Mouse (Mus musculus) liver, embryonic 15.5 days (tissue): ENCODE data around the gene Plekho2. TPM values are rescaled to one million over a fixed set of nuclear protein-coding genes. Genes with fewer than 3 reads are reported as not detected.

Source experiments
- ATAC-seq: fragments of 200-750 bp; cut with Nextera tagmentation; 2 replicates; pipeline ENCODE4 v1.8.0; 2017; ENCODE audit warnings: moderate number of reproducible peaks, mild to moderate bottlenecking, moderate library complexity; ENCODE audit not compliant: insufficient read depth
- H3K27ac ChIP-seq: fragments of 300-500 bp; sonication (generic); replicated peaks from 2 replicates; pipeline ENCODE4 v1.5.1; 2015; ENCODE audit warnings: mild to moderate bottlenecking, inconsistent platforms
- H3K27me3 ChIP-seq: fragments of 300-500 bp; sonication (generic); 2 replicates; pipeline ENCODE4 v1.6.1; 2015; ENCODE audit warnings: mild to moderate bottlenecking, inconsistent platforms
- H3K36me3 ChIP-seq: fragments of 300-500 bp; sonication (generic); replicated peaks from 2 replicates; pipeline ENCODE4 v1.6.1; 2015; ENCODE audit warnings: moderate library complexity, mild to moderate bottlenecking, inconsistent platforms
- H3K4me1 ChIP-seq: fragments of 300-500 bp; sonication (generic); replicated peaks from 2 replicates; pipeline ENCODE4 v1.6.1; 2015; ENCODE audit warnings: inconsistent platforms
- H3K4me2 ChIP-seq: fragments of 300-500 bp; sonication (generic); 2 replicates; pipeline ENCODE4 v1.6.1; 2015; ENCODE audit warnings: moderate library complexity, mild to moderate bottlenecking, inconsistent platforms
- H3K4me3 ChIP-seq: fragments of 300-500 bp; sonication (generic); replicated peaks from 2 replicates; pipeline ENCODE4 v1.5.1; 2015; ENCODE audit warnings: mild to moderate bottlenecking, inconsistent platforms
- H3K9ac ChIP-seq: fragments of 300-500 bp; sonication (generic); 2 replicates; pipeline ENCODE4 v1.6.1; 2015; ENCODE audit warnings: moderate library complexity, mild to moderate bottlenecking, inconsistent platforms
- H3K9me3 ChIP-seq: fragments of 300-500 bp; sonication (generic); replicated peaks from 2 replicates; pipeline ENCODE4 v1.6.1; 2016; ENCODE audit warnings: inconsistent platforms
- WGBS: fragments of 180-500 bp; shearing (Covaris S2); methylation state at CpG from one replicate; pipeline ENCODE4 v1.1.7; 2015; ENCODE audit warnings: mixed read lengths; ENCODE audit not compliant: insufficient replicate concordance; 5-methylcytosine and 5-hydroxymethylcytosine counted together
- polyA plus RNA-seq: library from polyadenylated mRNA; unstranded; fragments of >200 nt; fragmentation: Nextera tagmentation; extraction: Ambion mirVana; gene quantifications from 2 replicates; pipeline ENCODE4 v1.2.1, GENCODE M21; 2015

The Plekho2 gene
- polyA plus RNA-seq, 1 experiment from 2014 or later: 27.0 TPM

DNA sequence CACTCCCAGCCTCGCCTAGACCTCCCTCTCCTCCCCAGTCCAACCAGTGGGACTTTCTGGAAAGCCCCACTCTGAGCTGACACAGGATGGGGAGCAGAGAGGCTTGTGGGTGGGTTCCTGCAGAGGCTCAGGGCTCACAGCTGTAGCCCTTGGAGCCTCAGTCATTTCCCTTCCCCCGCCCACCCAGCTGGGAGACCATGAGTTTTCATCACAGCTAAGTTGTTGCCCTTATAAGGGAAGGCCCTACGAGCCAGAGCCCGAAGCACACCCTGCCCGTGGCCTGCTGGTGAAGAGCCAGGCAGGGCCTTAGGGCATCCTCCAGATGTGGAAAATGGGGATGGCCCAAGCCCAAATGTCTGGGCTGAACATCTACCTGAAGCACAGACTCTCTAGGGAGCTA is 28.8 kb downstream of the Plekho2 start:
- no peak for ATAC-seq

DNA sequence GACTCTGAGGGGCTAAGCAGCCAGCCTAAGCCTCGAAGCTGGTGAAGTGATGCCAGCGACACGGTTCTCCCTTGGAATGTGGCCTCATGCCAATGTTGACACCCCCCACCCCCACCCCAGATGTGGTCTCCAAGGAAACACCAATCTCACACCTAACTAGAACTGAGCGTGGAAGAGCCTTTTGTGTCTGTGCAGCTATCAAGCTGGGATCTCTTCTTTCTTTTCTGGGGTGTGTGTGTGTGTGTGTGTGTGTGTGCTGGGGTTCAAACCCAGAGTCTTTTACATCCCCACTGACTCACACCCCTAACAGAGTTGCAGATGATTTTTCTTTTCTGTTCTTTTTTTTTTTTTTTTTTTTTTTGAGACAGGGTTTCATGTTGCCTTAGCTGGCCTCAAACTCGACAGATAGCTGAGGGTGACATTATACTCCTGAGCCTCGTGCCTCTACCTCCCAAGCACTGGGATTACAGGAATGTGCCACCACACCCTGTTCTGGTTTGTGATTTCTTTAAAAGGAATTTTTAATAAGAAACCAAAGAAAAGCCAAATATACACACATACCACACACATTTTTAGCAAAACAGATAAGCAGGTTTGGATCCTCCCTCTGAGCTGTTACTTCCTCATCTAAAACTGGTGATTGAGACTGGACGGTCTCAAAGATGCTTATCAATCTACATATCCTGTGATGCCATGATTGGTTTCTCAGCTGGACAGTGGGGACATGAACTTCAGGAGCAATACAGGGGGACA is 29.6 kb downstream of the Plekho2 start:
- Histone ChIP-seq H3K4me3 (no peak overlapping the region), H3K9ac (no peak overlapping the region), H3K4me2 (no peak overlapping the region), H3K36me3 (peaks cover 35% of the 10 kb centered on the region), H3K9me3 (no peaks in the 10 kb centered on the region), H3K27ac (peak overlapping the region; percentile 95), H3K4me1 (peaks cover 96% of the 10 kb centered on the region), H3K27me3 (no peaks in the 10 kb centered on the region)
- 34% methylated on average over 7 of the region's 7 CpGs for WGBS
- no peak for ATAC-seq

More for the DNA sequence above, 28.8 kb downstream of the Plekho2 start:
- H3K27me3 ChIP-seq: no peaks in the 10 kb centered on the region
- peak overlapping the region; percentile 95 for H3K27ac ChIP-seq
- 9% methylated on average over 5 of the region's 5 CpGs for WGBS
- H3K9me3 ChIP-seq: no peaks in the 10 kb centered on the region
- H3K4me2 ChIP-seq: no peak overlapping the region
- H3K9ac ChIP-seq: no peak overlapping the region
- H3K4me3 ChIP-seq: no peak overlapping the region
- H3K36me3 ChIP-seq: peaks cover 43% of the 10 kb centered on the region
- H3K4me1 ChIP-seq: peaks cover 96% of the 10 kb centered on the region

DNA sequence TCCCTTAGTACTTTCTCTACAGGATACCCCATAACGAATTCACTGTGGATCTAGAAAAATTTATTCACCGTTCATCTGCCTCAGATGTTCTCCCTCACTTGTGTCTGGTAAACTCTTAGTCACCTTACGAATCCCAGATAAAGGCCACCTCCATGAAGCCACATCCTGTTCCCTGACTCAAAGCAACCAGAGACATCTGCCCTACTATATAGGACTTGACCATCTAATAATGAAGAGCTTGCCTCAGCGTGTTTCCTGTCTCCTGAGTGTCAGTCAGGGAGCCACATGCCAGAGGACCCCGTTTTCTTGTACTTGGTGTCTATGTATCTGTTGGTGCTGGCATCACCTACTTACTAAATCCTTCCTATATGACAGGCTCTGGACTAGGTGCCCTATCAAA is 30.2 kb downstream of the Plekho2 start:
- ATAC-seq: no peak
- H3K27ac ChIP-seq: peak overlapping the region; percentile 34; the same call in 1 of the 2 replicates
- H3K4me1 ChIP-seq: peaks cover 96% of the 10 kb centered on the region

DNA sequence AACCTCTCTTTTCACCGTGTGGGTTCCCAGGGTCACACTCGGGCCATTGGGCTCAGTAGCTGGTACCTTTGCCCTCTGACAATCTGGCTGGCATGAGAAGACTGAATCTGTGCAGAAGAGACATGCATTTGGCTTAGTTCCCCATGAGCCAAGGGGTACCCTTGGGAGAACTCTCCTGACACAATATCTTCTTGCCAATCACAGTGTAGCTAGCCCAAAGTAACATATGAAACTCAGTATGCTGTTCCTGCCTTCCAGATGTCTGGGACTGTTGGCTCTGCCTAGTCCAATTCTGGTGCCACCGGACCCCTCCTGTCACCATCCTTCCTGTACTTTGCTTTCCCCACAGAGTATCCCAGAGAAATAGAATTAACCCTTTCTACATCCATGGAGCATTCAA is 30.7 kb downstream of the Plekho2 start:
- Histone ChIP-seq H3K36me3 (peaks cover 26% of the 10 kb centered on the region), H3K27ac (0 out of 2 replicates have a peak overlapping the region, but pooled peaks have one; percentile 34), H3K27me3 (no peaks in the 10 kb centered on the region), H3K9me3 (no peaks in the 10 kb centered on the region), H3K4me1 (peaks cover 93% of the 10 kb centered on the region), H3K4me3 (no peak overlapping the region), H3K4me2 (no peak overlapping the region), H3K9ac (no peak overlapping the region)
- WGBS: 78% methylated on average over 3 of the region's 3 CpGs
- no peak for ATAC-seq

More for the DNA sequence above, 30.2 kb downstream of the Plekho2 start:
- no peak overlapping the region for H3K4me2 ChIP-seq
- H3K9ac ChIP-seq: no peak overlapping the region
- no peaks in the 10 kb centered on the region for H3K27me3 ChIP-seq
- peaks cover 31% of the 10 kb centered on the region for H3K36me3 ChIP-seq
- WGBS: 41% methylated on average over 5 of the region's 5 CpGs
- no peaks in the 10 kb centered on the region for H3K9me3 ChIP-seq
- no peak overlapping the region for H3K4me3 ChIP-seq

DNA sequence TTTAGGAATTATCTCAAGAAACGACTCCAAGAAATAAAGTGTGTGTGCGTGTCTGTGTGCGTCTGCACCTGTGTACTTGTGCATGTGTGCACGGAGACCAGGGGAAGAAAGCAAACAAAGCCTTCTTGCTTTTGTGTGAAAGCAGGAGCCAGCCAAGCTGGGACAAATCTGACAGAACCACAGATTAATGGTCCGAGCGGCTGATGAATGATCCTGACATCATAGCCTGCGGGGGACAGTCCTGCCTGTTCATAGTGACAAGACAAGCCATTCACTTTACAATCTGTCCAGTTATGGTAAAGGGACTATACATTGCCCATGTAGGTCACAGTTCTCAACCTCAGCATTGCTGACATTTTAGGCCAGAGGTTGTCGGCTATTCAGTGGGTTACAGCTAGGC is 31.5 kb downstream of the Plekho2 start:
- H3K27ac ChIP-seq: 0 out of 2 replicates have a peak overlapping the region, but pooled peaks have one; percentile 26
- ATAC-seq: no peak
- H3K4me1 ChIP-seq: peaks cover 84% of the 10 kb centered on the region
- no peak overlapping the region for H3K9ac ChIP-seq
- no peak overlapping the region for H3K4me2 ChIP-seq
- H3K36me3 ChIP-seq: peaks cover 19% of the 10 kb centered on the region
- WGBS: 80% methylated on average over 8 of the region's 8 CpGs
- no peaks in the 10 kb centered on the region for H3K9me3 ChIP-seq
- H3K4me3 ChIP-seq: no peak overlapping the region
- no peaks in the 10 kb centered on the region for H3K27me3 ChIP-seq

DNA sequence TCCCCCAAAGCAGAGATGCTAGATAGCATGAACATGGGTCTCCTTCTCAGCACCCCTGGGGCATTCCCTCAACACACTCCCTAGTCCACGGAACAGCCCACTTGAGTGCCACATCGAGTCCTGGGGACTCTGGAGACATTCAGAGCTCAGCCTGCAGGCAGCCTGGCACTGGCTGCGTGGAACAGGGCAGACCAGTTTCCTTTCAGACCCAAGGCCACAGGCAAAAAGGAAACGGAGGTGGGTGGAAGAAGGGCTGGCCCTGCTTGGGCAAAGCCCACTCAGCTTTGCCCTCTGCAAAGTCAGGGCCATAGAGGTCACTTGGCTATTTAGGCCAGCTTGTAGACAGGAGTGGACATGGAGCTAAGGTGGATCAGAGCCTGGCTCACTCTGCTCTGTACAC is 32.0 kb downstream of the Plekho2 start:
- Histone ChIP-seq H3K27ac (0 out of 2 replicates have a peak overlapping the region, but pooled peaks have one; percentile 48), H3K4me2 (no peak overlapping the region), H3K9ac (no peak overlapping the region), H3K36me3 (peaks cover 14% of the 10 kb centered on the region), H3K4me3 (no peak overlapping the region), H3K4me1 (peaks cover 80% of the 10 kb centered on the region), H3K9me3 (no peaks in the 10 kb centered on the region), H3K27me3 (no peaks in the 10 kb centered on the region)
- no peak for ATAC-seq
- 59% methylated on average over 4 of the region's 4 CpGs for WGBS

DNA sequence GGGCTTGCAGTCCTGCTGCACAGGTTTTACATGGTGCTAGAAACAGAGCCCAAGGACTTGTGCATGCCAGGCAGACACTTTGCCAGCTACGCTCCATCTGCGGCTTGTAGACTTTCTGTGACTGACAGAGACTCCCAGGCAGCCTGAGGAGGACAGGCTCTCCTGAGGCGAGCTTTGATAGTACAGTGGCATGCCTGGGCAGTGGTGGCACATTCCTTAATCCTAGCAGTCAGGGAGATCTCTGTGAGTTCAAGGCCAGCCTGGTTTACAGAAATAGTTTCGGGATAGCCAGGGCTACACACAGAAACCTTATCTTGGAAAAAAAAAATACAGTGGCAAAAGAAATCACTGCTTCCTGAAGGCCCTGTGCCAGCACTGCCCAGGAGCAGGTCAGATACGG is 32.7 kb downstream of the Plekho2 start:
- Histone ChIP-seq H3K27me3 (no peaks in the 10 kb centered on the region), H3K27ac (peak overlapping the region; percentile 73), H3K9me3 (no peaks in the 10 kb centered on the region), H3K4me3 (no peak overlapping the region), H3K4me1 (peaks cover 80% of the 10 kb centered on the region), H3K4me2 (no peak overlapping the region), H3K36me3 (peaks cover 7% of the 10 kb centered on the region), H3K9ac (0 out of 2 replicates have a peak overlapping the region, but pooled peaks have one; percentile 4)
- no peak for ATAC-seq
- 76% methylated on average over 5 of the region's 5 CpGs for WGBS

DNA sequence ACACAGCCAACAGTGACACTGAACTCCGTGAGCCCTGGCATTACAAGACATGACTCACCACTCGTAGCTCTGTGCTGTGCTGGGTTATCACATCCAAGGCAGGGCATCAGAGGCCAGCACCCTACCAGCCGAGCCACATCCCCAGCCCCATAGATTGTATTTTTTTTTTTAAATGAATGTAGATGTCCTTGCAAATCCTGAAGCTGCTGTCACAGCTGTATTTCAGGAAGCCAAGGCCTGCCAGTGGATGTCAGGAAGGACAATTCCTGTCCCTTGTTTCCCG is 33.5 kb downstream of the Plekho2 start:
- H3K4me2 ChIP-seq: peak overlapping the region; percentile 5; the same call in 1 of the 2 replicates
- H3K4me1 ChIP-seq: peaks cover 80% of the 10 kb centered on the region
- no peaks in the 10 kb centered on the region for H3K36me3 ChIP-seq
- no peaks in the 10 kb centered on the region for H3K27me3 ChIP-seq
- peak overlapping the region; percentile 37; the same call in 1 of the 2 replicates for H3K9ac ChIP-seq
- 25% methylated on average over 4 of the region's 4 CpGs for WGBS
- no peaks in the 10 kb centered on the region for H3K9me3 ChIP-seq
- peak overlapping the region; percentile 73 for H3K27ac ChIP-seq
- peak; percentile 46; the same call in 1 of the 2 replicates for ATAC-seq
- no peak overlapping the region for H3K4me3 ChIP-seq

DNA sequence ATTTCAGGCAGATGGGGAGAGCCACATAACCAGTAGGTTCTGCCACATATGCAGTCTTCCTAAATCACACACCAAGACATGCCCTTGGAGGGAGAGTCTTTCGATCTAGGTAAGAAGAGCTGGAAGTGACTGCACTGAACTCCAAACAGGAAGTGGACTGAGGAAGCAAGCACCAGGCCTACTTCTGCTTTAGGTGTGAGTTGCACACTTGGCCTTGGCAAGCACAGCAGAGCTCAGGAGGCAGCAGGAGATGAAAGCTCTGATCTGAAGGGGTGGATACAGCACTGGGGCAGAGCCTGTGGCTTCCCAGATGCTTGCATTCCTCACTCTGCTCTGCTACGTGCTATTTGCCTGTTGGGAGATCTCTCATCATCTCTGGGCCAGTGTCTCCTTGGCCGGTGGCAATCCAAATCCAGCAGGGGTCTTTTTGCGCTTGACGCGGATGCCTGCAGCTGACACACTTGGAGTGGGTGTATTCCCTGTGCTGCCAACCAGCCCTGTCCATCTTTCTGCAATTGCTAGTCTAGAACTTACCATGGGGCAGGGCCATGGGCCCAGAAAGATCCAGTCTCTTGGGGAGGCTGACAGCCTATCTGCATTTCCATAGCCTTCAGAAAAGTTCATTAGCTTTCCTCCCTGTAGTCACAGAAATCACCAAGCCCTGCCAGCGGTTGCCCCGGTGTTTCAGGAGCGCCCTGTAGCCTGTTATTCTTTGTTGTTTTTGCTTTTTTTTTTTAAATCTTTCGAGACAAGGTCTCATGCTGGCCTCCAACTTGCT is 34.0 kb downstream of the Plekho2 start:
- Histone ChIP-seq H3K27me3 (no peaks in the 10 kb centered on the region), H3K4me1 (peaks cover 80% of the 10 kb centered on the region), H3K9me3 (no peaks in the 10 kb centered on the region), H3K4me2 (peak overlapping the region; percentile 5; the same call in 1 of the 2 replicates), H3K27ac (peak overlapping the region; percentile 73), H3K36me3 (no peaks in the 10 kb centered on the region), H3K9ac (no peak overlapping the region), H3K4me3 (no peak overlapping the region)
- WGBS: 69% methylated on average over 10 of the region's 10 CpGs
- no peak for ATAC-seq

DNA sequence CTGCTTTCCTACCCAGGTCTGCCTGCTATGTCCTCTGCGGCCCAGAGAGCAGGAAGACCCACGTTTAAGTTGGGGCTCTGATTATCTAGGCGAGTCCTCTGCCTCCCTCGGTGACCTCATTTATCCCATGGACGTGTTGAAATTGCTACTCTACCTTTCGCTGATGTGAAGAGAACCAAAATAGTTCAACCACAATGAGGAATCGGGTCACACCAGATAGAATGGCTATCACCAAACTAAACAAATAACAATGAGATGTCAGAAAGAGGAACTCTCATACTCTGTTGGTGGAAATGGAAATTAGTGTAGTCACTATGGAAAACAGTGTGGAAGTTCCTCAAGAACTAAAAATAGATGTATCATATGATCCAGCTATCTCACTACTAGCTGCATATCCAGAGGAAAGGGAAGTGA is 37.7 kb downstream of the Plekho2 start:
- peak overlapping the region; percentile 21; the same call in 1 of the 2 replicates for H3K4me2 ChIP-seq
- H3K36me3 ChIP-seq: no peaks in the 10 kb centered on the region
- H3K4me3 ChIP-seq: no peak overlapping the region
- WGBS: 17% methylated on average over 7 of the region's 7 CpGs
- H3K9ac ChIP-seq: no peak overlapping the region
- no peaks in the 10 kb centered on the region for H3K27me3 ChIP-seq
- ATAC-seq: peak; percentile 22
- H3K4me1 ChIP-seq: peaks cover 57% of the 10 kb centered on the region
- H3K9me3 ChIP-seq: no peaks in the 10 kb centered on the region
- H3K27ac ChIP-seq: peak overlapping the region; percentile 82
